Mouse (Mus musculus): Measurements from ENCODE around the gene Mas1. TPM values are rescaled to one million over a fixed set of nuclear protein-coding genes. Genes with fewer than 3 reads are reported as not detected.

Mas1 gene
- polyA plus RNA-seq, 1 experiment, result not detected

DNA sequence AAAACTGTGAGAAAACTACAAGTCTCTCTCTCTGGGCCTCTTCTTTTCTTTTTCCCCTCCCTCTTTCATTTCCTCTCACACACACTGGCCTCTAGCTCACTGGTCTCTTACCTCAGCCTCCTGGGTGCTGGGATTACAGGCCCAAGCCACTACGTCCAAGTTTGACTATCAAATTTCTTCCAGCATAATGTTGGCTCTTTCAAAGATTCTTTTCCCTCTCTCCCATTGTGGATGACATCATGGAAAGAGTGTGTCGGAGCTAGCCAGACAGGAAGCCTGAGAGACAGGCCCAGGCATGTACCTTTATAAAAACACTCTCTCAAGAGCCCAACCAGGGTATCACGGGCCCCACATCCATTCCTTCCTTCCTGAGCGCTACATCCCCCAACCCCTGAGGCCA, 76.5 kb downstream of the Mas1 start:
- H3K36me3 ChIP-seq (replicated peaks; ENCODE audit: low read length), result no peaks in the 10 kb centered on the region
- no peak overlapping the region for H3K4me3 ChIP-seq (replicated peaks)
- H3K27me3 ChIP-seq (replicated peaks), result peaks cover 21% of the 10 kb centered on the region
- TF ChIP-seq GATA1 (IDR thresholded peaks at IDR 0.05; ENCODE audit: borderline replicate concordance, low read length) (no peak), FLI1 (IDR thresholded peaks at IDR 0.05; ENCODE audit: low read length) (no peak)
- H3K9me3 ChIP-seq, result peaks cover 14% of the 10 kb centered on the region
- H3K4me1 ChIP-seq, result peaks cover 30% of the 10 kb centered on the region

DNA sequence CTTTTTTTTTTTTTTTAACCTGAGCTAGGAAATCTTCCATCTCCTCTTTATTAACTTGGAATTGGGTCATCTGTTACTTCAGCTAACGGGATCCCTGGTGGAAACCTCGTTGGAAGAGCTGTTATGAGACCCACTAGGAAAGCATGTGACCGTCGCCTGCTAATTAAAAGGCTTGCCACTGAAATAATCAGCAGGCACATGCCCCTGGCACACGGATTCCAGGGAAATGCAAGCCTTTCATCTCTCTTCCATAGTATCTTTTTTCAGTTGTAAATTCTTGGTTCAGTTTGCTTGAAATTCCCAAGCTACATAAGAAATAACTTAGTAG, 76.9 kb downstream of the Mas1 start:
- Histone ChIP-seq H3K4me1 (peaks cover 30% of the 10 kb centered on the region), H3K36me3 (replicated peaks; ENCODE audit: low read length) (no peaks in the 10 kb centered on the region), H3K9me3 (peaks cover 14% of the 10 kb centered on the region), H3K27me3 (replicated peaks) (peaks cover 23% of the 10 kb centered on the region), H3K4me3 (replicated peaks) (no peak overlapping the region)
- TF ChIP-seq GATA1 (IDR thresholded peaks at IDR 0.05; ENCODE audit: borderline replicate concordance, low read length) (no peak), FLI1 (IDR thresholded peaks at IDR 0.05; ENCODE audit: low read length) (no peak)

Other genes starting within 250 kb of the Mas1 start
- gene Slc22a1, start 192.3 kb downstream of the Mas1 start, polyA plus RNA-seq (2012; ENCODE audit: insufficient read depth, low replicate concordance), result not detected in 2 replicates
- 0.42 and 1.0 TPM in 2 replicates for gene Igf2r, start 98.5 kb downstream of the Mas1 start, polyA plus RNA-seq (2012; ENCODE audit: insufficient read depth, low replicate concordance)
- not detected in 2 replicates for gene Mrgprh, start 7.9 kb upstream of the Mas1 start, polyA plus RNA-seq (2012; ENCODE audit: insufficient read depth, low replicate concordance)
- gene Pnldc1, start 42.1 kb upstream of the Mas1 start, polyA plus RNA-seq (2012; ENCODE audit: insufficient read depth, low replicate concordance), result not detected in 2 replicates
- gene Tcp1, start 47.6 kb upstream of the Mas1 start, polyA plus RNA-seq (2012; ENCODE audit: insufficient read depth, low replicate concordance), result 12.9 and 20.7 TPM in 2 replicates
- 21.3 and 86.7 TPM in 2 replicates for gene Mrpl18, start 48.2 kb upstream of the Mas1 start, polyA plus RNA-seq (2012; ENCODE audit: insufficient read depth, low replicate concordance)
- gene Acat3, start 72.5 kb upstream of the Mas1 start, polyA plus RNA-seq (2012; ENCODE audit: insufficient read depth, low replicate concordance), result not detected in 2 replicates
- 6.8 and 29.7 TPM in 2 replicates for gene Acat2, start 92.6 kb upstream of the Mas1 start, polyA plus RNA-seq (2012; ENCODE audit: insufficient read depth, low replicate concordance)
- 5.3 and 15.9 TPM in 2 replicates for gene Wtap, start 126.0 kb upstream of the Mas1 start, polyA plus RNA-seq (2012; ENCODE audit: insufficient read depth, low replicate concordance)
- 237 and 328 TPM in 2 replicates for gene Sod2, start 138.7 kb upstream of the Mas1 start, polyA plus RNA-seq (2012; ENCODE audit: insufficient read depth, low replicate concordance)
- gene Gpr31b, start 184.2 kb upstream of the Mas1 start, polyA plus RNA-seq (2012; ENCODE audit: insufficient read depth, low replicate concordance), result not detected in 2 replicates
- 0.56 TPM in 1 of 2 replicates, not detected in the other for gene Tcp10b, start 193.0 kb upstream of the Mas1 start, polyA plus RNA-seq (2012; ENCODE audit: insufficient read depth, low replicate concordance)

All from megakaryocyte, embryonic 14.5 days (primary cell).